Mouse (Mus musculus) heart, embryonic 11.5 days (tissue): ENCODE data around the gene Samd11. TPM values are rescaled to one million over a fixed set of nuclear protein-coding genes. Genes with fewer than 3 reads are reported as not detected.

Experiments used
- ATAC-seq: fragments of 200-750 bp; cut with Nextera tagmentation; replicated peaks from 2 replicates; pipeline ENCODE4 v1.8.0; 2017; ENCODE audit warnings: moderate library complexity; ENCODE audit not compliant: insufficient number of reproducible peaks, low FRiP score, low TSS enrichment
- H3K27ac ChIP-seq: fragments of 300-500 bp; sonication (generic); 2 replicates; pipeline ENCODE4 v1.5.1; 2014; ENCODE audit warnings: mild to moderate bottlenecking, low read depth, low read length
- H3K27me3 ChIP-seq: fragments of 300-500 bp; sonication (generic); 2 replicates; pipeline ENCODE4 v1.6.1; 2014; ENCODE audit warnings: mild to moderate bottlenecking, low read length, mixed read lengths; ENCODE audit not compliant: control insufficient read depth, insufficient read depth
- H3K36me3 ChIP-seq: fragments of 300-500 bp; sonication (generic); 2 replicates; pipeline ENCODE4 v1.6.1; 2014; ENCODE audit warnings: mild to moderate bottlenecking, low read length, moderate library complexity, mixed read lengths; ENCODE audit not compliant: control insufficient read depth, insufficient read depth
- H3K4me1 ChIP-seq: fragments of 300-500 bp; sonication (generic); 2 replicates; pipeline ENCODE4 v1.6.1; 2014; ENCODE audit warnings: low read length; ENCODE audit not compliant: control insufficient read depth, insufficient read depth
- H3K4me2 ChIP-seq: fragments of 300-500 bp; sonication (generic); 2 replicates; pipeline ENCODE4 v1.6.1; 2014; ENCODE audit warnings: mild to moderate bottlenecking, moderate library complexity
- H3K4me3 ChIP-seq: fragments of 300-500 bp; sonication (generic); 2 replicates; pipeline ENCODE4 v1.5.1; 2014; ENCODE audit warnings: low read depth, low read length
- H3K9ac ChIP-seq: fragments of 300-500 bp; sonication (generic); 2 replicates; pipeline ENCODE4 v1.6.1; 2014; ENCODE audit warnings: mild to moderate bottlenecking, low read depth, low read length, moderate library complexity
- H3K9me3 ChIP-seq: fragments of 300-500 bp; sonication (generic); replicated peaks from 2 replicates; pipeline ENCODE4 v1.6.1; 2016; ENCODE audit warnings: low read length; ENCODE audit not compliant: control insufficient read depth
- WGBS: fragments of 180-500 bp; shearing (Covaris S2); extraction: QIAGEN DNeasy Blood & Tissue Kit; methylation state at CpG from one replicate; pipeline ENCODE4 v1.1.7; 2014; ENCODE audit not compliant: insufficient replicate concordance; 5-methylcytosine and 5-hydroxymethylcytosine counted together
- microRNA-seq: library from miRNA; unstranded; fragments of <30 nt; microRNA quantifications from one replicate; pipeline ENCODE4, GENCODE M21; 2016; ENCODE audit warnings: borderline number of aligned reads
- polyA plus RNA-seq: library from polyadenylated mRNA; unstranded; fragments of >200 nt; fragmentation: Nextera tagmentation; extraction: Ambion mirVana; gene quantifications from 2 replicates; pipeline ENCODE4 v1.2.1, GENCODE M21; 2014

The Samd11 gene
- polyA plus RNA-seq, 1 experiment from 2014 or later, result 4.3 TPM

GRCm38 (mm10) chr4:156203001-156203412 is 52.5 kb downstream of the Samd11 start, which contains the start of gene AW011738:
AW011738 (plus strand) TSS chr4:156203304.
- Histone ChIP-seq H3K4me2 (peak within 1 kb of the TSS; percentile 98), H3K36me3 (no peaks in the 10 kb centered on the region), H3K9ac (peak within 1 kb of the TSS; percentile 81), H3K27ac (peak within 1 kb of the TSS; percentile 84), H3K27me3 (peaks cover 15% of the 10 kb centered on the region), H3K4me1 (peaks cover 18% of the 10 kb centered on the region), H3K9me3 (no peaks in the 10 kb centered on the region), H3K4me3 (peak within 1 kb of the TSS; percentile 67)
- WGBS, result 1% methylated on average over 35 of the region's 39 CpGs
- peak; percentile 84 for ATAC-seq

- WGBS, result 13% methylated on average over 12 of the region's 12 CpGs
- H3K27me3 ChIP-seq, result peaks cover 15% of the 10 kb centered on the region
- H3K4me3 ChIP-seq, result peak overlapping the region; percentile 67
- no peaks in the 10 kb centered on the region for H3K36me3 ChIP-seq
- H3K27ac ChIP-seq, result peak overlapping the region; percentile 84
- H3K4me2 ChIP-seq, result peak overlapping the region; percentile 98
- H3K9ac ChIP-seq, result peak overlapping the region; percentile 81
- H3K9me3 ChIP-seq, result no peaks in the 10 kb centered on the region
- peaks cover 18% of the 10 kb centered on the region for H3K4me1 ChIP-seq
- ATAC-seq, result peak; percentile 57
Measured at GRCm38 (mm10) chr4:156202462-156202893, 53.0 kb downstream of the Samd11 start.

GRCm38 (mm10) chr4:156200623-156201475 is 54.6 kb downstream of the Samd11 start, which contains the start of gene Isg15:
Isg15 (minus strand) TSS chr4:156200818.
- no peak within 1 kb of the TSS for H3K27ac ChIP-seq
- no peak within 1 kb of the TSS for H3K9ac ChIP-seq
- no peaks in the 10 kb centered on the region for H3K9me3 ChIP-seq
- no peak for ATAC-seq
- peaks cover 15% of the 10 kb centered on the region for H3K27me3 ChIP-seq
- WGBS, result 51% methylated on average over 10 of the region's 10 CpGs
- H3K4me1 ChIP-seq, result peaks cover 22% of the 10 kb centered on the region
- H3K4me3 ChIP-seq, result no peak within 1 kb of the TSS
- H3K4me2 ChIP-seq, result peak within 1 kb of the TSS; percentile 35
- no peaks in the 10 kb centered on the region for H3K36me3 ChIP-seq

GRCm38 (mm10) chr4:156197829-156198205 is 57.6 kb downstream of the Samd11 start:
- peak; percentile 89 for ATAC-seq
- peak overlapping the region; percentile 70 for H3K9ac ChIP-seq
- H3K4me1 ChIP-seq, result peaks cover 42% of the 10 kb centered on the region
- H3K4me2 ChIP-seq, result peak overlapping the region; percentile 95
- peak overlapping the region; percentile 93 for H3K4me3 ChIP-seq
- peak overlapping the region; percentile 97 for H3K27ac ChIP-seq
- no peaks in the 10 kb centered on the region for H3K27me3 ChIP-seq
- H3K9me3 ChIP-seq, result no peaks in the 10 kb centered on the region
- under 1% methylated on average over 26 of the region's 26 CpGs for WGBS
- no peaks in the 10 kb centered on the region for H3K36me3 ChIP-seq

GRCm38 (mm10) chr4:156197131-156197828 is 58.2 kb downstream of the Samd11 start, which contains the start of gene Agrn:
Agrn (minus strand) TSS chr4:156197488.
- Histone ChIP-seq H3K4me1 (peaks cover 42% of the 10 kb centered on the region), H3K4me3 (peak within 1 kb of the TSS; percentile 93), H3K27me3 (no peaks in the 10 kb centered on the region), H3K27ac (peak within 1 kb of the TSS; percentile 97), H3K36me3 (no peaks in the 10 kb centered on the region), H3K9ac (peak within 1 kb of the TSS; percentile 89), H3K9me3 (no peaks in the 10 kb centered on the region), H3K4me2 (peak within 1 kb of the TSS; percentile 95)
- under 1% methylated on average over 37 of the region's 88 CpGs for WGBS
- ATAC-seq, result peak; percentile 85

Small RNA genes within 50 kb of the gene (microRNA-seq; reads per million reads assigned to microRNA genes)
- gene Mir7658, result 4.8 reads per million, percentile 38 among the genes with 10 or more reads in this experiment

Other genes with a start within 250 kb of the Samd11 start
- 0.21 and 0.37 TPM in 2 replicates for gene Tnfrsf4, start 241.8 kb downstream of the Samd11 start, polyA plus RNA-seq
- 1.3 and 1.7 TPM in 2 replicates for gene Tnfrsf18, start 229.5 kb downstream of the Samd11 start, polyA plus RNA-seq
- 0.36 TPM in 1 of 2 replicates, not detected in the other for gene Ttll10, start 196.2 kb downstream of the Samd11 start, polyA plus RNA-seq
- gene 9430015G10Rik, start 145.7 kb downstream of the Samd11 start, polyA plus RNA-seq, result 23.6 and 26.5 TPM in 2 replicates
- gene Rnf223, start 125.1 kb downstream of the Samd11 start, polyA plus RNA-seq, result 0.10 TPM in 1 of 2 replicates, not detected in the other
- 36.7 and 44.8 TPM in 2 replicates for gene Agrn, start 58.2 kb downstream of the Samd11 start, polyA plus RNA-seq
- 0.29 and 0.41 TPM in 2 replicates for gene Isg15, start 54.8 kb downstream of the Samd11 start, polyA plus RNA-seq
- gene AW011738, start 52.4 kb downstream of the Samd11 start, polyA plus RNA-seq, result 0.70 and 1.0 TPM in 2 replicates
- 0.58 and 0.72 TPM in 2 replicates for gene Perm1, start 39.8 kb downstream of the Samd11 start, polyA plus RNA-seq
- gene Plekhn1, start 20.8 kb downstream of the Samd11 start, polyA plus RNA-seq, result 8.7 and 12.2 TPM in 2 replicates
- gene Noc2l, start 19.6 kb downstream of the Samd11 start, polyA plus RNA-seq, result 47.8 and 50.4 TPM in 2 replicates
- not detected in 2 replicates for gene Vmn2r-ps159, start 75.4 kb upstream of the Samd11 start, polyA plus RNA-seq